Mouse (Mus musculus): ENCODE data around the gene Olfr54.
"Not testable (repeated sequence)": the region's sequence is repeated elsewhere in the genome, so short reads cannot be mapped to it uniquely, and the experiment has no call there.

- not testable (repeated sequence) for TF ChIP-seq CTCF, POLR2A (IDR thresholded peaks at IDR 0.05; ENCODE audit: extremely low read depth, insufficient read depth, low read length)
Measured at GRCm38 (mm10) chr11:51047809-51048208, 33.8 kb downstream of the Olfr54 start, which contains the start of gene Olfr1375.
